Mouse (Mus musculus): ENCODE measurements around the gene H2al2a. TPM values are rescaled to one million over a fixed set of nuclear protein-coding genes. Genes with fewer than 3 reads are reported as not detected.
"Not testable (repeated sequence)": the region's sequence is repeated elsewhere in the genome, so short reads cannot be mapped to it uniquely, and the experiment has no call there.

H2al2a gene
- polyA plus RNA-seq, 1 experiment, result not detected

- 84% methylated on average over 6 of the region's 6 CpGs for WGBS
- TF ChIP-seq POLR2A (IDR thresholded peaks at IDR 0.05; ENCODE audit: insufficient read depth, low read depth, low read length), result no peak
- no peak overlapping the region for H3K27ac ChIP-seq (ENCODE audit: insufficient read depth, low read depth, low read length)
- H3K4me3 ChIP-seq (ENCODE audit: insufficient read depth, low read depth, low read length), result no peak overlapping the region
- H3K4me1 ChIP-seq (ENCODE audit: control insufficient read depth, insufficient read depth, low read length), result no peaks in the 10 kb centered on the region
Measured at GRCm38 (mm10) chr2:17971407-17971806, 25.4 kb downstream of the H2al2a start.

DNA sequence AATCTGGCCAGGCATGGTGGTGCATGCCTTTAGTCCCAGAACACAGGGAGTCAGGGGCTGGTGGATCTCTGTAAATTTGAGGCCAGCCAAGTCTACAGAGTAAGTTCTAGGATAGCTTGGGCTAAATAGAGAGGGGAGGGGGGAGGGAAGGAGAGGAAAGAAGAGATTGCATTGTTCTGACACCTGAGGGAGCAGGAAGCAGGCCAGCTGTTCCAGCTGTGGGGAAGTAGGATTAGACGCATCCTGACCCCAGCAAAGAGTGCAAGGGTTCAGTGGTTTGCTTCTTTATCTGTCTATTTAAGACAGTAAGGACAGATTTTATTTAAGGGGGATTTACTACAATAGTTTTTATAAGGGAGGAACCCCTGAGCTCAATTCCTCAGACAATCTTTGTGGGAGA lies 26.1 kb downstream of the H2al2a start:
- Histone ChIP-seq H3K4me1 (ENCODE audit: control insufficient read depth, insufficient read depth, low read length) (no peaks in the 10 kb centered on the region), H3K4me3 (ENCODE audit: insufficient read depth, low read depth, low read length) (no peak overlapping the region), H3K27ac (ENCODE audit: insufficient read depth, low read depth, low read length) (no peak overlapping the region)
- 91% methylated on average over 1 of the region's 1 CpGs for whole genome bisulfite sequencing
- TF ChIP-seq CTCF (IDR thresholded peaks at IDR 0.05; ENCODE audit: insufficient read depth, low read depth, low read length) (no peak), POLR2A (IDR thresholded peaks at IDR 0.05; ENCODE audit: insufficient read depth, low read depth, low read length) (no peak)

- TF ChIP-seq POLR2A (IDR thresholded peaks at IDR 0.05; ENCODE audit: insufficient read depth, low read depth, low read length) (no peak), CTCF (IDR thresholded peaks at IDR 0.05; ENCODE audit: insufficient read depth, low read depth, low read length) (no peak)
- no peak overlapping the region for H3K27ac ChIP-seq (ENCODE audit: insufficient read depth, low read depth, low read length)
- H3K4me3 ChIP-seq (ENCODE audit: insufficient read depth, low read depth, low read length), result no peak overlapping the region
- no peaks in the 10 kb centered on the region for H3K4me1 ChIP-seq (ENCODE audit: control insufficient read depth, insufficient read depth, low read length)
Measured at GRCm38 (mm10) chr2:17970187-17970586, 26.6 kb downstream of the H2al2a start.

DNA sequence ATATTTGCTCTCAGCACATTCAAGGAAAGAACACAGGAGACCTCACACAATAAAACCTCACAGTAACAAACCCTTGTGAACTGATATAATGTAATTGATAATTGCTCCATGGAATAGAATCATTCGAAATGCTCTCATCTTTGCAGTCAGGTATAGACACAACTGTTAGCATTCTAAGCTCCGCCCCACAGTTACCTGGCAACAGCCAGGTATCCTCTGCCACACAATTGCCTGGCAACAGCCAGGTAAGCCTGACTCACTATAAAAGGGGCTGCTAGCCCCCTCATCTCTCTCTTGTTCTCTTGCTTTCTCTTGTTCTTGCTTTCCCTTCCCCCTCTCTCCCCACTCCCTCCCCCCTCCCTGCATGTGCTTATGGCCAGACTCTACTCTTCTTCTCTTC lies 28.2 kb downstream of the H2al2a start:
- no peaks in the 10 kb centered on the region for H3K4me1 ChIP-seq (ENCODE audit: control insufficient read depth, insufficient read depth, low read length)
- WGBS, result 94% methylated on average over 2 of the region's 2 CpGs
- H3K27ac ChIP-seq (ENCODE audit: insufficient read depth, low read depth, low read length), result no peak overlapping the region
- no peak for TF ChIP-seq CTCF (IDR thresholded peaks at IDR 0.05; ENCODE audit: insufficient read depth, low read depth, low read length)
- no peak for TF ChIP-seq POLR2A (IDR thresholded peaks at IDR 0.05; ENCODE audit: insufficient read depth, low read depth, low read length)
- H3K4me3 ChIP-seq (ENCODE audit: insufficient read depth, low read depth, low read length), result no peak overlapping the region

DNA sequence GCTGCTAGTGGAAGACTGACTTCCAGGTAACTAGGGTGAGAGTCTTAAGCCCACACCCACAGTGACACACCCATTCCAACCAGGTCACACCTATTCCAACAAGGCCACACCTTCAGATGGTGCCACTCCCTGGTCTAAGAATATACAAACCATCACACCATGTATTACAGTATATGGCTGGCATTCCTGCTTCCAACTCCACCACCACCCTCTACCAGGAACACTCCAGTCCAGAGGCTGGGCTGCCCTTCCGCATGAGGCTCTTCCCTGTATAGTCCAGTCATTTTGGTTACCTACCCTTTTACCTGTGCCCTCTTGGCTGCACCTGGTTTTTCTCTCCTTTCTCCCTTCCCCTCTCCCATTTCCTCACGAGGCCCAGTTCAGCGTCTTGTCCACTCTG lies 28.7 kb downstream of the H2al2a start:
- WGBS, result 91% methylated on average over 3 of the region's 3 CpGs
- not testable (repeated sequence) for H3K27ac ChIP-seq (ENCODE audit: insufficient read depth, low read depth, low read length); H3K4me1 ChIP-seq (ENCODE audit: control insufficient read depth, insufficient read depth, low read length); H3K4me3 ChIP-seq (ENCODE audit: insufficient read depth, low read depth, low read length)

GRCm38 (mm10) chr2:17959501-17959900 lies 37.3 kb downstream of the H2al2a start:
- TF ChIP-seq CTCF (IDR thresholded peaks at IDR 0.05; ENCODE audit: insufficient read depth, low read depth, low read length) (no peak), POLR2A (IDR thresholded peaks at IDR 0.05; ENCODE audit: insufficient read depth, low read depth, low read length) (no peak)
- H3K4me1 ChIP-seq (ENCODE audit: control insufficient read depth, insufficient read depth, low read length), result no peaks in the 10 kb centered on the region
- H3K27ac ChIP-seq (ENCODE audit: insufficient read depth, low read depth, low read length), result no peak overlapping the region
- WGBS, result 72% methylated on average over 1 of the region's 1 CpGs
- no peak overlapping the region for H3K4me3 ChIP-seq (ENCODE audit: insufficient read depth, low read depth, low read length)

DNA sequence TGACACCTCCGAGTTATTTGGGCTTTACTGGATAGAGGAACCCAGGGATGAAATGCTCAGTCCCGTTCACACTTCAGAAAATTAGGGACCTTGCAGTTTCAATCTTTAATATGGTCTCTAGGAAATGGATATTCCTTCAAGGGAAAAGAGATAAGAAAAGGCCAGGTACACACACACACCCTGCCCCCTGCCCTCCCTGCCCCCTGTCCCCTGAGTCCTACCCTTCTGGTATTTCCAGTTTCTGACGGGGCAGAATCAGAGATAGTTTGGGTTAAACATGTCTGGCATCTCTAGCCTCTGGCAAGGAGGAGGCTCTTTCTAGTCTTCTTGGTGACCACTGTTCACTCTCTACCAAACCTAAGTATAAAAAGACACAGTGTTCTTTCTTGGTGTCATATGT lies 49.9 kb downstream of the H2al2a start:
- H3K4me1 ChIP-seq (ENCODE audit: control insufficient read depth, insufficient read depth, low read length), result no peaks in the 10 kb centered on the region
- no peak overlapping the region for H3K4me3 ChIP-seq (ENCODE audit: insufficient read depth, low read depth, low read length)
- WGBS, result 95% methylated on average over 3 of the region's 3 CpGs
- TF ChIP-seq CTCF (IDR thresholded peaks at IDR 0.05; ENCODE audit: insufficient read depth, low read depth, low read length) (no peak), POLR2A (IDR thresholded peaks at IDR 0.05; ENCODE audit: insufficient read depth, low read depth, low read length) (no peak)
- no peak overlapping the region for H3K27ac ChIP-seq (ENCODE audit: insufficient read depth, low read depth, low read length)

Other genes with a start within 250 kb of the H2al2a start
- not detected in 2 replicates for gene A930004D18Rik, start 40.8 kb upstream of the H2al2a start, polyA plus RNA-seq (2012; ENCODE audit: insufficient read depth, insufficient read length, low replicate concordance, missing spikeins)
- gene Skida1, start 52.1 kb upstream of the H2al2a start, polyA plus RNA-seq (2012; ENCODE audit: insufficient read depth, insufficient read length, low replicate concordance, missing spikeins), result not detected in 2 replicates
- 433 TPM in 1 of 2 replicates, not detected in the other for gene Mllt10, start 58.3 kb upstream of the H2al2a start, polyA plus RNA-seq (2012; ENCODE audit: insufficient read depth, insufficient read length, low replicate concordance, missing spikeins)